Mouse (Mus musculus) lung, postnatal 0 days (tissue): Measurements from ENCODE around the gene Sh3bgrl3.

Experiments used
- CTCF ChIP-seq: IDR thresholded peaks from 2 replicates; pipeline ENCODE4 v1.5.1; 2016; ENCODE audit warnings: antibody characterized with exemption, mild to moderate bottlenecking
- EP300 ChIP-seq: IDR thresholded peaks from 2 replicates; pipeline ENCODE4 v1.6.1; 2016; ENCODE audit warnings: antibody characterized with exemption, mild to moderate bottlenecking, control low read depth

- TF ChIP-seq CTCF (no peak), EP300 (no peak)
These were observed 25.9 kb downstream of the Sh3bgrl3 start for GRCm38 (mm10) chr4:134102742-134103119.
